14 mouse cellular contexts compared by ENCODE assay signal in genomic region chr3:56043091-56043490, GRCm38 (mm10).
"Had no signal": no experiment of that assay in that cellular context is flagged by ENCODE, and none has a peak within 500 bp of the region (broad histone marks: within the 10 kb centered on the region; RNA-seq: fewer than 3 reads in every experiment).

No protein-coding gene starts in this region.

- H3K9me3 ChIP-seq: megakaryocyte, embryonic 14.5 days; midbrain, embryonic 13.5 days; midbrain, embryonic 15.5 days; neural tube, embryonic 12.5 days; stomach, embryonic 15.5 days had no signal

- DNase-seq: lung, adult 18-20 months; lung, embryonic 14.5 days; lung, postnatal 10 days; lung, postnatal 4 days; right cerebral cortex, postnatal 14 days; thymus, adult 18-20 months; thymus, postnatal 14 days; thymus, postnatal 36 days had no signal

- H3K4me1 ChIP-seq: megakaryocyte, embryonic 14.5 days; midbrain, embryonic 13.5 days; midbrain, embryonic 15.5 days; neural tube, embryonic 12.5 days; stomach, embryonic 15.5 days had no signal

- H3K4me2 ChIP-seq: lung, embryonic 14.5 days; midbrain, embryonic 11.5 days; midbrain, embryonic 13.5 days; midbrain, embryonic 15.5 days; neural tube, embryonic 12.5 days; stomach, embryonic 15.5 days had no signal

- ATAC-seq: midbrain, embryonic 13.5 days; midbrain, embryonic 15.5 days had no signal

- H3K9ac ChIP-seq: lung, embryonic 14.5 days; midbrain, embryonic 13.5 days; midbrain, embryonic 15.5 days; neural tube, embryonic 12.5 days; stomach, embryonic 15.5 days had no signal

- H3K27ac ChIP-seq: midbrain, embryonic 13.5 days; midbrain, embryonic 15.5 days; neural tube, embryonic 12.5 days; stomach, embryonic 15.5 days had no signal

- H3K4me3 ChIP-seq: megakaryocyte, embryonic 14.5 days; midbrain, embryonic 13.5 days; midbrain, embryonic 15.5 days; neural tube, embryonic 12.5 days; stomach, embryonic 15.5 days had no signal

- H3K27me3 ChIP-seq: megakaryocyte, embryonic 14.5 days; midbrain, embryonic 13.5 days; midbrain, embryonic 15.5 days; neural tube, embryonic 12.5 days; stomach, embryonic 15.5 days had no signal

- H3K36me3 ChIP-seq: midbrain, embryonic 15.5 days; neural tube, embryonic 12.5 days; stomach, embryonic 15.5 days had no signal
